Mouse (Mus musculus): ENCODE data around the gene Prm2. TPM values are rescaled to one million over a fixed set of nuclear protein-coding genes. Genes with fewer than 3 reads are reported as not detected.
A peak's percentile ranks its signal among the peaks of the same experiment; 100 is the strongest.

Gene Prm2
- polyA plus RNA-seq, 1 experiment from 2014 or later, result not detected

GRCm38 (mm10) chr16:10773543-10773942 lies 22.4 kb downstream of the Prm2 start:
- Histone ChIP-seq H3K4me3 (no peak overlapping the region), H3K9ac (no peak overlapping the region), H3K27ac (replicated peaks) (no peak overlapping the region), H3K4me2 (no peak overlapping the region), H3K4me1 (peaks cover 48% of the 10 kb centered on the region), H3K36me3 (no peaks in the 10 kb centered on the region), H3K27me3 (replicated peaks) (no peaks in the 10 kb centered on the region; the same call in 1 of the 2 replicates), H3K9me3 (no peaks in the 10 kb centered on the region)
- no peak for ATAC-seq (ENCODE audit: extremely low read depth, insufficient number of reproducible peaks, low FRiP score, low TSS enrichment)
- WGBS, result 82% methylated on average over 8 of the region's 8 CpGs

GRCm38 (mm10) chr16:10771769-10772510 lies 24.0 kb downstream of the Prm2 start:
- no peaks in the 10 kb centered on the region; the same call in none of the 2 replicates for H3K27me3 ChIP-seq (replicated peaks)
- H3K9me3 ChIP-seq, result no peaks in the 10 kb centered on the region
- H3K27ac ChIP-seq (replicated peaks), result no peak overlapping the region
- no peak overlapping the region for H3K4me3 ChIP-seq
- peaks cover 32% of the 10 kb centered on the region for H3K4me1 ChIP-seq
- 60% methylated on average over 19 of the region's 19 CpGs for WGBS
- no peak overlapping the region for H3K9ac ChIP-seq
- ATAC-seq (ENCODE audit: extremely low read depth, insufficient number of reproducible peaks, low FRiP score, low TSS enrichment), result no peak
- H3K4me2 ChIP-seq, result no peak overlapping the region
- H3K36me3 ChIP-seq, result no peaks in the 10 kb centered on the region

- H3K27ac ChIP-seq (replicated peaks), result 0 out of 2 replicates have a peak overlapping the region, but pooled peaks have one; percentile 7
- no peak for ATAC-seq (ENCODE audit: extremely low read depth, insufficient number of reproducible peaks, low FRiP score, low TSS enrichment)
- WGBS, result 31% methylated on average over 4 of the region's 4 CpGs
Measured at GRCm38 (mm10) chr16:10770531-10771325, 25.2 kb downstream of the Prm2 start.

GRCm38 (mm10) chr16:10769661-10770060 lies 26.3 kb downstream of the Prm2 start:
- no peaks in the 10 kb centered on the region; the same call in none of the 2 replicates for H3K27me3 ChIP-seq (replicated peaks)
- H3K9ac ChIP-seq, result no peak overlapping the region
- no peaks in the 10 kb centered on the region for H3K9me3 ChIP-seq
- no peak overlapping the region for H3K4me2 ChIP-seq
- H3K4me3 ChIP-seq, result no peak overlapping the region
- H3K4me1 ChIP-seq, result peaks cover 21% of the 10 kb centered on the region
- H3K27ac ChIP-seq (replicated peaks), result no peak overlapping the region
- H3K36me3 ChIP-seq, result no peaks in the 10 kb centered on the region
- no peak for ATAC-seq (ENCODE audit: extremely low read depth, insufficient number of reproducible peaks, low FRiP score, low TSS enrichment)
- 37% methylated on average over 2 of the region's 2 CpGs for WGBS

More at GRCm38 (mm10) chr16:10770531-10771325, 25.2 kb downstream of the Prm2 start:
- no peak overlapping the region; the same call in 1 of the 2 replicates for H3K9ac ChIP-seq
- peaks cover 23% of the 10 kb centered on the region for H3K4me1 ChIP-seq
- H3K36me3 ChIP-seq, result no peaks in the 10 kb centered on the region
- no peaks in the 10 kb centered on the region; the same call in none of the 2 replicates for H3K27me3 ChIP-seq (replicated peaks)
- H3K4me2 ChIP-seq, result no peak overlapping the region
- H3K9me3 ChIP-seq, result no peaks in the 10 kb centered on the region
- no peak overlapping the region for H3K4me3 ChIP-seq

- Histone ChIP-seq H3K9ac (no peak overlapping the region), H3K9me3 (no peaks in the 10 kb centered on the region), H3K27me3 (replicated peaks) (peaks cover 3% of the 10 kb centered on the region), H3K4me1 (peaks cover 21% of the 10 kb centered on the region), H3K4me3 (no peak overlapping the region), H3K36me3 (no peaks in the 10 kb centered on the region), H3K27ac (replicated peaks) (no peak overlapping the region), H3K4me2 (no peak overlapping the region)
- no peak for ATAC-seq (ENCODE audit: extremely low read depth, insufficient number of reproducible peaks, low FRiP score, low TSS enrichment)
- WGBS, result 56% methylated on average over 9 of the region's 9 CpGs
Measured at GRCm38 (mm10) chr16:10768821-10769220, 27.1 kb downstream of the Prm2 start.

GRCm38 (mm10) chr16:10767158-10767557 lies 28.8 kb downstream of the Prm2 start:
- 38% methylated on average over 4 of the region's 4 CpGs for WGBS

GRCm38 (mm10) chr16:10764323-10764722 lies 31.6 kb downstream of the Prm2 start:
- peaks cover 5% of the 10 kb centered on the region for H3K27me3 ChIP-seq (replicated peaks)
- 57% methylated on average over 2 of the region's 2 CpGs for WGBS
- no peaks in the 10 kb centered on the region for H3K9me3 ChIP-seq
- no peak overlapping the region for H3K9ac ChIP-seq
- no peak overlapping the region for H3K4me3 ChIP-seq
- no peaks in the 10 kb centered on the region for H3K36me3 ChIP-seq
- no peak for ATAC-seq (ENCODE audit: extremely low read depth, insufficient number of reproducible peaks, low FRiP score, low TSS enrichment)
- H3K4me1 ChIP-seq, result peaks cover 8% of the 10 kb centered on the region
- H3K27ac ChIP-seq (replicated peaks), result no peak overlapping the region
- H3K4me2 ChIP-seq, result no peak overlapping the region

More at GRCm38 (mm10) chr16:10767158-10767557, 28.8 kb downstream of the Prm2 start:
- no peak for ATAC-seq (ENCODE audit: extremely low read depth, insufficient number of reproducible peaks, low FRiP score, low TSS enrichment)
- H3K36me3 ChIP-seq, result no peaks in the 10 kb centered on the region
- H3K4me1 ChIP-seq, result peaks cover 21% of the 10 kb centered on the region
- H3K4me3 ChIP-seq, result no peak overlapping the region
- H3K9me3 ChIP-seq, result no peaks in the 10 kb centered on the region
- H3K27ac ChIP-seq (replicated peaks), result no peak overlapping the region
- peaks cover 5% of the 10 kb centered on the region for H3K27me3 ChIP-seq (replicated peaks)
- H3K9ac ChIP-seq, result no peak overlapping the region
- no peak overlapping the region for H3K4me2 ChIP-seq

- Histone ChIP-seq H3K36me3 (no peaks in the 10 kb centered on the region), H3K4me3 (no peak overlapping the region), H3K27me3 (replicated peaks) (peaks cover 11% of the 10 kb centered on the region), H3K27ac (replicated peaks) (no peak overlapping the region), H3K4me2 (no peak overlapping the region), H3K9me3 (no peaks in the 10 kb centered on the region), H3K4me1 (peaks cover 6% of the 10 kb centered on the region), H3K9ac (no peak overlapping the region)
- 49% methylated on average over 6 of the region's 6 CpGs for WGBS
- ATAC-seq (ENCODE audit: extremely low read depth, insufficient number of reproducible peaks, low FRiP score, low TSS enrichment), result no peak
Measured at GRCm38 (mm10) chr16:10763540-10764264, 32.2 kb downstream of the Prm2 start.

GRCm38 (mm10) chr16:10762569-10763180 lies 33.3 kb downstream of the Prm2 start:
- Histone ChIP-seq H3K27ac (replicated peaks) (no peak overlapping the region), H3K9me3 (no peaks in the 10 kb centered on the region), H3K4me1 (peaks cover 6% of the 10 kb centered on the region), H3K9ac (no peak overlapping the region), H3K36me3 (no peaks in the 10 kb centered on the region), H3K27me3 (replicated peaks) (peaks cover 14% of the 10 kb centered on the region; the same call in 1 of the 2 replicates), H3K4me3 (no peak overlapping the region), H3K4me2 (no peak overlapping the region)
- 67% methylated on average over 5 of the region's 5 CpGs for WGBS
- ATAC-seq (ENCODE audit: extremely low read depth, insufficient number of reproducible peaks, low FRiP score, low TSS enrichment), result no peak

GRCm38 (mm10) chr16:10761182-10761581 lies 34.8 kb downstream of the Prm2 start:
- Histone ChIP-seq H3K4me3 (no peak overlapping the region), H3K4me2 (no peak overlapping the region), H3K36me3 (no peaks in the 10 kb centered on the region), H3K27ac (replicated peaks) (no peak overlapping the region), H3K9ac (no peak overlapping the region), H3K27me3 (replicated peaks) (peaks cover 14% of the 10 kb centered on the region; the same call in 1 of the 2 replicates), H3K9me3 (no peaks in the 10 kb centered on the region), H3K4me1 (peaks cover 6% of the 10 kb centered on the region)
- no peak for ATAC-seq (ENCODE audit: extremely low read depth, insufficient number of reproducible peaks, low FRiP score, low TSS enrichment)
- WGBS, result 57% methylated on average over 8 of the region's 8 CpGs
